Mouse (Mus musculus) layer of hippocampus, postnatal 25 days (tissue): ENCODE data around the gene Fam169b. TPM values are rescaled to one million over a fixed set of nuclear protein-coding genes. Genes with fewer than 3 reads are reported as not detected.

Experiments
- DNase-seq, 2 experiments: peaks; one replicate each; pipeline ENCODE4 v3.0.0; 2022; ENCODE audit warnings: mixed read lengths in 2 of 2, low spot score in 1 of 2; ENCODE audit errors: extremely low spot score in 1 of 2
- total RNA-seq, 2 experiments: library from RNA; stranded (reverse); gene quantifications; 2 replicates each; pipeline ENCODE4 v1.2.3; 2021

Fam169b gene
- total RNA-seq, 2 experiments from 2014 or later, result 0.37 to 0.47 TPM

GRCm38 (mm10) chr7:68369694-68370093 lies 96.1 kb downstream of the Fam169b start:
- DNase-seq, result peak; percentile 61 to 89

- peak; percentile 58 to 85 for DNase-seq
Observed at GRCm38 (mm10) chr7:68374109-68374857, 100.6 kb downstream of the Fam169b start.

DNA sequence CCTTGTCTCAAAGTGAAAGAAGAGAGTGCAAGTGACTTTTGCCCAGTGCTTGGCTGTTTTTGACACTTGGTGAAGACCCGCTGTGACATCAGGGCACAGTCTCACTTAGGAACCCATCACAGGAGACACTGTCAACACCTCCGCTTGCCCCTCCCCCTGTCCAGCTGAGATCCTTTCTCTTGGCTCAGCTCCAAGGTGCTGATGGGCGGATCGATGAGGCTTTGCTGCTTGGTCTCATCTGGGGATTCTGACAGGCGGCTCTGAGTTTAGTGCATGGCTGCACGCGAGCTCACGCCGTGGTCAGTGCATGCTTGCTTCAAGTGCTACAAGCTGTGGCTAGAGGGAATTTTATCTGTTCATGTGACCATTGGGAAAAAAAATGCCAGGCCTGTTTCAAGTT lies 108.5 kb downstream of the Fam169b start:
- no peak for DNase-seq

GRCm38 (mm10) chr7:68386767-68387166 lies 113.1 kb downstream of the Fam169b start:
- no peak for DNase-seq

DNA sequence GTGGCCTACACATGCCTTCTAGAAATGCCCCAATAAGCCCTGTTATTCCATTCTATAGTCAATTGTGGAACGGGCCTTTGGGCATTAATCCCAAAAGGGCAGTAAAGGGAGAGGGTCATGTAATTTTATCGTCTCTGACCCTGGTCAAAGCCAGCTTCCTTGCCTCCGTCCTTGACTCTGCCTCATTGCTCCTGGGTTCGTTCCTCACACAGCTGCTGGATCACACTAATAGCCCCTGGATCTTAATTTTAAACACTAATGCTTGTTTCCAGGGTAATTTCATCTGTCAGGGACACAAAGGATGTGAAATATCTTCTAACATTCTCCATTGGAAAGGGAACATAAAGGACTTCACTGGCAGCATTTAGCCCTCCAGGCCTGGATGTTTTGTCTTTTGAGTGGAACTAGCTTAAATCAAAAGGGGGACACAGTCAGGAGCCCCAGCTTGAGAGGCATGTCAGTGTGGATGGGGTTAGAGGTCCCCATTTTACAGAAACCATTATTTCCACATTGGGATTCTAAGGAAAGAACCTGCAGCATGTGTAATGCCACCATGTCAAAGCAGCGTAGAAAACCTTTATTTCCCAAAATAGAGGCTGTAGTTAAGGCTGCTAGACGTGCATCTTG lies 122.2 kb downstream of the Fam169b start:
- DNase-seq, result no peak

- no peak for DNase-seq
Observed at GRCm38 (mm10) chr7:68400516-68400915, 126.9 kb downstream of the Fam169b start.

DNA sequence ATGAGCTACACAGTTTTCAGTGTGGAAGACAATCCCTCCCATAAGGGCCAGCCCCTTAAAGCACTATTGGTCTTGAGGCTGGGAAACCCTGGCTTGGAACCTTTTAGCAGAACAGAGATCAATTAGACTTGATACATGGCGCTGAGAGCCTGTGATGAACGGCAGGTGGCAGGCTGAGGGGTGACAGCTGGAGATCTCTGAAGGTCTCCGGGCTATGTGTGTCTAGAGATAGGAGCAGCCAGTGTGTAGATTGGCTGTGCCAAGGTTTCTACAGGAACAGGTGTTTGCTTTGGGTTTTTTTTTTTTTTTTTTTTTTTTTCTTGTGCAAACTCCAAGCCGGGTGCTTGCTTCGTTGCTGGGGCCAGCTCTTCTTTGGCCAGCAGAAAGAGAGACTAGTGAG lies 135.0 kb downstream of the Fam169b start:
- DNase-seq, result no peak

Other genes starting within 250 kb of the Fam169b start
- gene Pgpep1l, start 9.6 kb upstream of the Fam169b start, total RNA-seq, result 1 to 10 TPM; 2.4 to 3.3 TPM